Mouse (Mus musculus) ES-Bruce4 (cell line): ENCODE data around the gene Ffar2.

Experiments
- CTCF ChIP-seq: IDR thresholded peaks from one replicate; pipeline ENCODE4 v1.8.1; 2011; ENCODE audit warnings: low read depth, low read length
- POLR2A ChIP-seq: IDR thresholded peaks from one replicate; pipeline ENCODE4 v1.8.1; 2011; ENCODE audit warnings: low read length; ENCODE audit not compliant: insufficient read depth

- no peak for TF ChIP-seq POLR2A
- no peak for TF ChIP-seq CTCF
Observed at GRCm38 (mm10) chr7:30794921-30795320, 28.7 kb downstream of the Ffar2 start.
